Mouse (Mus musculus) layer of hippocampus, adult 2 months (tissue): ENCODE data around the gene Cav2. TPM values are rescaled to one million over a fixed set of nuclear protein-coding genes. Genes with fewer than 3 reads are reported as not detected.

Experiments used
- DNase-seq, 2 experiments: peaks; one replicate each; pipeline ENCODE4 v3.0.0; 2022; ENCODE audit warnings: low spot score in 2 of 2
- H3K27ac ChIP-seq: fragments of 200-600 bp; 2 replicates; pipeline ENCODE4 v1.8.1; 2022
- H3K4me3 ChIP-seq: fragments of 200-600 bp; 2 replicates; pipeline ENCODE4 v1.8.1; 2022; ENCODE audit warnings: mild to moderate bottlenecking
- CTCF ChIP-seq: fragments of 200-600 bp; conservative IDR thresholded peaks from 2 replicates; pipeline ENCODE4 v1.8.1; 2022; ENCODE audit warnings: antibody characterized with exemption, mild to moderate bottlenecking, moderate library complexity
- long read RNA-seq, 2 experiments: library from polyadenylated mRNA; stranded (forward); transcript quantifications; one replicate each; pipeline ENCODE4 v2.0.0; 2021; ENCODE audit warnings: borderline mapping rate in 2 of 2
- total RNA-seq, 2 experiments: library from RNA; stranded (reverse); gene quantifications; 2 replicates each; pipeline ENCODE4 v1.2.3; 2021

Cav2 gene
- total RNA-seq = 10 to 100 TPM; 21.8 to 22.1 TPM
- long read RNA-seq, experiment 1, transcript Cav2-201 (3 exons, 2,733 nt) = major isoform, 33 of 34 reads
- long read RNA-seq, experiment 1, partial matches to known transcripts = 1 of 34 reads
- long read RNA-seq, experiment 1, other reads (novel, unspliced or antisense) = 0 of 34 reads
- long read RNA-seq, experiment 2, transcript Cav2-201 (3 exons, 2,733 nt) = major isoform, 50 of 50 reads
- long read RNA-seq, experiment 2, partial matches to known transcripts = 0 of 50 reads
- long read RNA-seq, experiment 2, other reads (novel, unspliced or antisense) = 0 of 50 reads

DNA sequence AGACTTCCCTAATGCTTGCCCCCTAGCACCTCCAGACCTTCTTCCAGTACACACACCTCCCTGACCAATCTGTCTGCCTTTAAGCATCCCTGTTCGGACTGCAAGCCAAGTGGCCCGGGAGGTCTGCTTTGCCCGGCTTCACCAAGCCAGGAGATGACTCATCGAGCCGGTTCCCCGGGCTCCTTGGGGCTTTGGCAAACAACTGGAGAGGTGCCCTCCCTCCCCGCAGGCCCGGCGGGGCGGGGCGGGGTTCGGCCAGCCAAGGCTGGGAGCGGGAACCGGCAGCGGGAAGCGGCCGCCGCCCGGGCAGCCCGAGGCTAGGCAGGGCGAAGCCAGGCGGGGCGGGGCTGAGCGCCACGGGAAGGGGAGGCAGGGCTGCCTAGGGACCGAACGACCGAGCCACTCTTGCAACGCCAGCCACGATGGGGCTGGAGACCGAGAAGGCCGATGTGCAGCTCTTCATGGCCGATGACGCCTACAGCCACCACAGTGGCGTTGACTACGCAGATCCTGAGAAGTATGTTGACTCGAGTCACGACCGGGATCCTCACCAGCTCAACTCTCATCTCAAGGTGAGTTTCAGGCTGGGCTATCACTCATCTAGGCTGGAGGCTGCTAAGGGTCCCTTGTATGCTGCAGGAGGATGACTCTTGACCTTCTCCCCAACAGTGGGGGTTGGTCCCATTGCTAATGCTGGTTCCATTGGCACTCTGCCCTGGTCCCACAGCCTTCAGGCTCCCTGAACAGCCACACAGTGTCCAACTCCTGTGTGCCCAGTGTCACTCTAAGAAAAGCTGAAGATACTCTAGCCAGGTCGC is at the start of gene Cav2:
Gene Cav2 (plus strand): TSS at position 247 of the 818 bp plus-strand sequence.
- TF ChIP-seq CTCF = no peak
- peak within 1 kb of the TSS; percentile 75 for H3K4me3 ChIP-seq
- peak within 1 kb of the TSS; percentile 86 for H3K27ac ChIP-seq
- peak; percentile 37 to 47 for DNase-seq

GRCm38 (mm10) chr6:17239693-17240092 is 41.3 kb upstream of the Cav2 start:
- DNase-seq = no peak
- Histone ChIP-seq H3K4me3 (no peak overlapping the region), H3K27ac (no peak overlapping the region)
- TF ChIP-seq CTCF = no peak

- no peak for DNase-seq
- TF ChIP-seq CTCF = no peak
- no peak overlapping the region for H3K27ac ChIP-seq
- H3K4me3 ChIP-seq = no peak overlapping the region
These were observed 40.0 kb upstream of the Cav2 start for GRCm38 (mm10) chr6:17241013-17241412.

- H3K27ac ChIP-seq = no peak overlapping the region
- no peak for TF ChIP-seq CTCF
- DNase-seq = no peak
- H3K4me3 ChIP-seq = no peak overlapping the region
These were observed 34.0 kb upstream of the Cav2 start for GRCm38 (mm10) chr6:17246959-17247358.

DNA sequence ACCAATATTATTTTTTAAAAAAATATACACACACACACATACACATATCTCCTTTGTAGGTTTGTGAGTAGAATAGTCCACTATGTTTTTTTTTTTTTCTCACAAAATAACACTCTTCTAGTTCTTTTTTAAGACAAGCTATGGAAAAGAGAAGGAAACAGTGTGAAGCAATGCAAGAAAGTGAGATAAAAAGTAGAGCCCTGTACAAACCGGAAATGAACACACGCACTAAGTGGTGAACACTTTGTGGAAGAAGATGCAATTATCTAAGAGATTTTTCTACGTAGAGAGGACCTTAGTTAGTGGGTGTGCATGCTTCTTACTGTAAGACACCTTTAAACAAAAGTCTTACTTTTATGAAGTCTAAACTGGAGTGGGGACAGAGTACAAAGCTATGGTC is 33.3 kb upstream of the Cav2 start:
- DNase-seq = no peak
- Histone ChIP-seq H3K27ac (no peak overlapping the region), H3K4me3 (no peak overlapping the region)
- TF ChIP-seq CTCF = no peak

- Histone ChIP-seq H3K27ac (no peak overlapping the region), H3K4me3 (no peak overlapping the region)
- TF ChIP-seq CTCF = no peak
- no peak for DNase-seq
These were observed 32.7 kb upstream of the Cav2 start for GRCm38 (mm10) chr6:17248241-17248640.

- no peak overlapping the region for H3K27ac ChIP-seq
- no peak for TF ChIP-seq CTCF
- DNase-seq = no peak
- H3K4me3 ChIP-seq = no peak overlapping the region
These were observed 29.0 kb upstream of the Cav2 start for GRCm38 (mm10) chr6:17251958-17252357.

DNA sequence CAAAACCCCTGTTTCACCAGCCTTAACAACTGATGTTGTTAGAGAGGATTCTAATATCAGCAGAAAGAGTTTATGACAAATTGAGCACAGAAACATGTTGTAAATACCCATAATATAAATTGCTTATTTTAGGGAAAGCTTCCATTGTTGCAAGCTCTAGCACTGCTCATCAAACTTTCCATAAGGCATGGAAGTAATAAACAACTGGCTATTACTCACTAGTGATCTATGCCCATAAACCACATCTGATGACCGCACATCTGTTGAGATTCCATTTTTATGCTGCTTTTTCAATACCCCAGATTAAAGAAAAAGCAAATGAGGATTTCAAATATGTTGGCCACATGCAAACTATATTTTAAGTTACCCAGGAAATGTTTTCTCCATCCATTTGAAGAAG is 22.8 kb upstream of the Cav2 start:
- H3K4me3 ChIP-seq = no peak overlapping the region
- no peak overlapping the region for H3K27ac ChIP-seq
- no peak for TF ChIP-seq CTCF
- DNase-seq = no peak

DNA sequence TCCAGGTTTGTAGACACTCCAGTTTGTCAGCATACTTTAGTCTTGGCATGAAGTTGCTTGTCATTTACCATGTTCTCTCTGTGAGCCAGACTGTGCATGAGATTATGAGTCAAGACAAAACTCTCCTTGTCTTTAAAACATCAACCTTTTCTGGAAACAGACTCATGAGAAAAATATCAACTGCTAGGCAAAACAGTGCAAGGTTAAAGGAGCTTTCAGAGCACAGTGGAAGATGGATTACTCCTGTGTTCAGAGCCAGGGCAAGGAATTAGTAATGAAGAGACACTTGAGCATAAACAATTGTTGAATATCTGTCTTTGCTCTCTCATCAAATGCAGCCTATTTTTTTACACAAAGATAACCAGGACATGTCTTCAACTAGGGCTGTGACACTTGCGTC is 22.1 kb upstream of the Cav2 start:
- TF ChIP-seq CTCF = no peak
- no peak for DNase-seq
- no peak overlapping the region for H3K27ac ChIP-seq
- H3K4me3 ChIP-seq = no peak overlapping the region

- no peak for TF ChIP-seq CTCF
- H3K4me3 ChIP-seq = no peak overlapping the region
- no peak overlapping the region for H3K27ac ChIP-seq
- no peak for DNase-seq
These were observed 18.2 kb upstream of the Cav2 start for GRCm38 (mm10) chr6:17262786-17263185.

DNA sequence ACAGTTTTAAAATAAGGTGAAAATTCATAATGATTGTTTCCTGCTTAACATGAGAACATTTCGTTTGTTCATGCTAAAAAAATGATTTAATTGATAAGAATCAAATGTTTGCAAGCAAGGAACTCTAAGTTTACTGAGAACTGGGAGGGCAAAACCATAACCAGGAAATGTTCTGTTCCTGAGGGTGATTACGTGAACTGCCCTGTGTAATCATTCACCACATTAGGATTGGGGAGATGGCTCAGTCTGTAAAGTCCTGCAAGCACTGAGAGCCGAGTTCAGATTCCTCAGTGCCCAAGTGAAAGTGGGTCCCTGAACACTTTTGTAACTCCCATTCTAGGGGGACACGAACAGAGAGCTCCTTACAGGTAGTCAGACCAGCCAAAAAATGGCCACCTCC is 15.9 kb upstream of the Cav2 start:
- DNase-seq = no peak
- no peak overlapping the region for H3K4me3 ChIP-seq
- H3K27ac ChIP-seq = no peak overlapping the region
- no peak for TF ChIP-seq CTCF

DNA sequence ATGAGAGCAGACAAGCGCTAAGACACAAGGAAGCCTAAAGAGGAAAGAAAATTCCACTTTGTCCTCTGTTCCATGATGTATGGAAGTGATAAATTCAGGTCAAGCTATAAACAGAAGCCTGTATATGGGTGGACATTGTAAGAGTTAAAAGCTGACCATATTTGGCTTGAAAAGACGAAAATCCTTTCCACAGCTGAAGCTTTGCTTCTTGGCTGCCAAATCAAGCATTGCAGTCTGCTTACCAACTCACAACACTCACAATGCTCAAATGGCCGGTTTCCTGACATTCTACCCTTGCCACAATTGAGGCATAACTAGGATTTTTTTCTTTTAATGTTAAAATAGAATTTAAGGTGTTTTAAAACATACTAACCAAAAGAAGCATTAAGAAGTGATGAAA is 14.5 kb upstream of the Cav2 start:
- no peak for TF ChIP-seq CTCF
- no peak for DNase-seq
- no peak overlapping the region for H3K27ac ChIP-seq
- no peak overlapping the region for H3K4me3 ChIP-seq

DNA sequence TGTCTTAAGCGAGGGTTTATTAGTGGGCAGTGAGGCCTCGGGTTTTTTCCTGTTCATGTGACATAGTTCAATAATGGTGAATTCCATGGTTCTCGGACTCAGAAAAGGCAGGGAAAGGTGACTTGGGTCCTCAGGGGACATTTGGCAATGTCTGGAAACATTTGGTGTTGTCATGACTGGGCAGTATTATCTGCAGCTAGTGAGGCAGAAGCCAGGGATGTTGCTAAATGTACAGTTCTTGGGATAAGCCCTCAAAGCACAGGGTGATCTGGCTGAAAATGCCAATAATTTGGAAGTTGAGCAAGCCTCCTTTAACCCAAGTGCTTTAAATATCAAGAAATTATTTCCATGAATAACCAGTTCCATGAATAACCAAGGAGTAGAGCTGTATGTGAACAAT is 2.6 kb upstream of the Cav2 start:
- no peak for TF ChIP-seq CTCF
- no peak for DNase-seq
- Histone ChIP-seq H3K27ac (no peak overlapping the region), H3K4me3 (no peak overlapping the region)

DNA sequence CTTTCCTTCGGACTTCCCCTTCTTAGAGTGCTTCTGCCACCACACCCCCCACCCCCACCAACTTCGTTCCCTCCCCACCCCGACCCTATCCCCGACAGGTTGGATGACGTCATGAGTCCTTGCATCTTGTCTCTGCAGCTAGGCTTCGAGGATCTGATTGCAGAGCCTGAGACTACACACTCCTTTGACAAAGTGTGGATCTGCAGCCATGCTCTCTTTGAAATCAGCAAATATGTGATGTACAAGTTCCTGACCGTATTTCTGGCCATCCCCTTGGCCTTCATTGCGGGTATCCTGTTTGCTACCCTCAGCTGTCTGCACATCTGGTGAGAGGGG is 740 bp downstream of the Cav2 start:
- Histone ChIP-seq H3K27ac (peak overlapping the region; percentile 86), H3K4me3 (peak overlapping the region; percentile 75)
- no peak for DNase-seq
- no peak for TF ChIP-seq CTCF
